Mouse (Mus musculus) kidney, adult 9 months (tissue): Measurements from ENCODE around the gene Slc25a25.
A peak's percentile ranks its signal among the peaks of the same experiment; 100 is the strongest.

ENCODE experiments used
- DNase-seq: peaks from one replicate; pipeline ENCODE4 v3.0.0; 2022

Gene Slc25a25

DNA sequence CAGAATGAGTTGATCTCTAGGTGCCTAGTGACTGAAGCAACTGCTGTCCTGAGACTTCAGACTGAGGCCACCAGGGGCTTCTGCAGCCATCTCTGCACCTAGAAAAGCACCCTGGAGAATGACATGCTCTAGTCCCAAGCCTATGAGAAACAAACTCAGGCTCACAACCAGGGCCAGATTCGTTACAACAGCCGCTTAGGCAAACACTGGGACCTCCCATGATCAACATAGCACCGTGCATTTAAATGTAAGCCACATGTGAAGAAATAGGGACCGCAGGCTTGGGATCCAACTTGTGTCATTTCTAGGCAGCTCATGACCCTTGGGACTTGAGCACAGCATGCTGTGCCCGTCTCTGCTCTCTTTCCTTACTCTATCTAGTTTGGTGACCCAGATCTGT, 23.5 kb downstream of the Slc25a25 start:
- DNase-seq, result no peak

DNA sequence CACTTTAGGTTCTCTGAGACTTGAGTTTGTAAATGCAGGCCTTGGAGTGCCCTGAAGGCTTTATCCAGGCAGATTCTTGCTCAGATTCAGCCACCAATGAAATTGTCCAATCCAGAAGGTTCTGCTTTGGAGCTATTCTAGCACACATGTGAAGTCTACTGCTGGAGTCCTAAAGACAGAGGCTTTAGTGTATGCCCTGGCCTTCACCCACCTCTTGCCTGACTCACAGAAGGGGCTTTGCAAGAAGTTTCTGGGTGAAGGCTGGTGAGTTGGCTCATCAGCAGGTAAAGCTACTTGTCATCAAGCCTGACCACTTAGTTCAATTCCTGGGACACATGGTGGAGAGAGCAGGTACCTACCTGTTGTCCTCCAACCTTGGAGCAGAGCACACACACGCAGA, 25.1 kb downstream of the Slc25a25 start:
- no peak for DNase-seq

DNA sequence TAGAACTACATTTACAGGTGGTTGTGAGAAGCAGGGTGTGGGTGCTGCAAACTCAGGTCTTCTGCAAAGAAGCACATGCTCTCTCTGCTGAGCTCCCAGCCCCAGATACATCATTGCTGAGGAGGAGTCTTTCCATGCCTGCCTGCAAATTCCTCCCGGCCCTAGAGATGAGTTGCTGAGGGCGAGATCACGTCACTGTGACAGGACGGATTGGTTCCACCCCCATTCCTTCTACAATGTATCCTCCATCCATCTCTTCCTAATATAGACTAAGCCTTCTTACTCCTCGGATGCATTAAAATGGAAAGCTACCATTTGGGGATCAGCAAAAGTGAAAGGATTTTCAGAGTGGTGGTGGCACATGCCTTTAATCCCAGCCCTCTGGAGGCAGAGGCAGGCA, 25.7 kb downstream of the Slc25a25 start:
- no peak for DNase-seq

DNA sequence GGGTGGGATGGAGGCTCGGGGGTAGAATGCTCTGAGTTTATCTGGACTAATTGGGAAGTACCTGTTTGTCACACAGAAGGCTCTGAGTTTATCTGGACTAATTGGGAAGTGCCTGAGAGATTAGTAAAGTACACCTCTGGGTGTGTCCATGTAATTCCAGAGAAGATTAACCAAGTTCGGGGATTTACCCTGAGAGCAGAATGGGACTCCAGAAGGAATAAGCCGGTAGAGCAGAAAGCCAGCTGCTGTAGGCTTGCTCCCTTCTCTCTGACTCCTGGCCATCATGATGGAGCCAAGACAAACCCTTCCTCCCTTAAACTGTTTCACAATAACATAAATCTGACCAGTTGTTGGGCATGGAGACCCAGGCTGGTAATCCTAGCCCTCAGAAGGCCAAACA, 26.4 kb downstream of the Slc25a25 start:
- no peak for DNase-seq

DNA sequence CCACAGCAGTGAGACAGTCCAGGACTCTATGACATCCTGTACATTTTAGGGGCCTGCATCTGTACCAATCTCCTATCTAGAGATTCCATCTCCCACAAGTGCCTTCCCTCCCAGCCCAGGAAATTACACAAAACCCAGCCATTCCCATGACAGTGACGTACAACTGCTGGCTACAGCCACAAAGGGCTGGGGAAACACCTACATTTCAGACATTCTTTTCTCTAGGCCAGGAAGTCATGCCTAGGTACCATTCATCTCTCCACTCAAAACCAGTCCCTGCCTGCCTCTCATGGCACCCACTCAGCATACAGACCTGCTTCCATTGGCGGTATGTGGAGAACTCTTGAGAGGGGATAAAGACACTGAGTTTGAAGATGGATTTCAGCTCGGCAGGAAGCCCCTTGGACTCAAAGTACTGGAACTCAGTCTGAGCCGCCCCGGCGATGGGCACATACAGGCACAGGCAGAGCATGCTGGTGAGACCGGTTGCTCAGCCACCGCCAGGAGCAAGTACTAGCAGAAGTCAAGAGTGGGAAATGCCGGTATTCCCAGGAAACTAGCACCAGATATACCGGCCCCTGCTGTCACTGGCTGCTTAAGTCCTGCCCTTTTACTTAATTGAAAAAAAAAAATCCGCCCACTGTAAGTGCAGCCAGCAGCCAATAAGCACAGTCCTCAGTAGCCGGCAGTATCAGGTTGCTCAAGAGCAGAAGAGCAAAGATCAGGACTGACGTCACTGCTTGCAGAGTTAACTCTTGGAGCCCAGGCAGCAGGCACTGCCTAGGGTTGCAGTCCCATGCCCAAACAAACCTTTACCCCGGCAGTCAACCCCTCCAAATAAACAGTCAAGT, 27.5 kb downstream of the Slc25a25 start:
- DNase-seq, result peak; percentile 96

DNA sequence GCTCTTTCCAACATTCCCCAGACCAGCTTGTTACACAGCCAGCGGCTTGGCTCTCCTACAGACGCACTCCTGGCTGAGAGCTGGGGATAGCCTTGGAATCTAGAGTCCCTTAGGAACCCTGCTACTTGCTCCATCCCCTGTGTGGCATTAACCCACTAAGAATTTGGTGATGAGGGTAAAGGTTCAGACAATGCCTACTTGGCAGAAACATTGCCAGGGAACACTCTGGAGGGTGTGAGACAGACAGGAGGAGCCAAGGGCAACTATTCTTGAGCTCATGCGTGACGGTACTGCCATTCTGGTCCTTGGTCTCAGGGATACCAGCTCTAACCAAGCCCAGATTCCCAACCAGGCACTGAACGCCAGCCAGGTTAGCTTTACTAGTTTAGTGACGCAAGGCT, 29.4 kb downstream of the Slc25a25 start:
- peak; percentile 93 for DNase-seq

DNA sequence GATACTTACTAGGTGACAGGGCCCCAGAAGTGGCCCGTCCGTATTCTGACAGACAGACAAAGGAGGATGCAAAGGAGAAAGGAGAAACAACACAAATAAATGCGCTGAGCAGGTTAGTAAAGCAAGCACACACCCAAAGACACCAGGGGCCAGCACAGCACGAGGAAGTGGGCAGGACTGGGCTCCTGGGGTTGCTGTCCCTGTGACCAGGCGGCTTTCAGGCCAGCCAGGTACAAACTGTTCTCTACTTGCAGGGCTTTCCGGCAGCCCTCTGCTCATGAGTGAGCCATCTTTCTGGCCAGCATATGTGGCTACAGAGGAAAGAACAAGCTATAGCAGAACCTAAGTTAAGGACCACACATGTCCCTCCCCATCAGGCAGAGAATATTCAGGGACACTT, 30.6 kb downstream of the Slc25a25 start:
- peak; percentile 61 for DNase-seq

DNA sequence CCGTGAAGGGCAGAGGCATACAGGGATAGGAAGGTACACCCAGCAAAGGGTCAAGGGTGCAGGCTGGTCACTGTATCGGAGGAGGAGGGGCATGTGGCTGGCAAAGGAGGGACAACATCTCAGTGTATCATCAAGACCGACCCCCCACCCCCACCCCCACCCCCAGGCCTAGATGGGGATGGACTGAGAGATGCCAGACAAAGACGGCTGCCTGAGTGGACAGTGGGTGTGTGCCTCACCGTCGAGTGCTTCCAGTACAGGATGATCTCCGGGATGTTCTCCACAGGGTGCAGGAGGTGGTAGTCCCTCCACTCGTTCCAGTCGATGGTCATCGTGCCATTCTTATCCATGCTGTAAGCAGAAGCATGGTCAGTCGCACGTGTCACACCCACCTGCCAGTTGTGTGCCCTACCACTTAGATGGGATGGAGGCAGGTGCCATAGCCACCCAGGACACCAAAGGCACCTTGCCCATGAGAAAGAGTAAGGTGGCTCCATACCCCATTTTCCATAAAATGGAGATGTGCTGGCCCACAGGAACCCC, 31.1 kb downstream of the Slc25a25 start:
- DNase-seq, result no peak

DNA sequence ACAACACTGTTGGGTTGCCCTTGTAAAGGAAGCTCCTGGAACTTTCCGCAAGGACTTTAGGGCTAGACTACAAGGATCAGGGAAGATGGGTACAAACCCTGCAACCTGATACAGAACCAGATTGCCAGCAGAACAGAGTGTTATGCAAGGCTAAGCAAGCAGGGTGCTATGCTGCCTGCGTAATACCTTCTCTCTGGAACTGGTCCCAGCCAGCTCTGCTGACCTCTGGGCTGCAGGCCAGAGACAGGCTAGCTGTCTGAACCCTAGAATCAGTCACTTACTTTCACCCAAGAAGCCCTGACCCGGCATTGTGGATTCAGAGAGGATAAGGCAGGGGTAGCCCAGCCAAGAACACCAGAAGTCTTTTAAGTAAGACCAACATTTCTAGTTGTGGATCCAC, 31.9 kb downstream of the Slc25a25 start:
- peak; percentile 97 for DNase-seq

DNA sequence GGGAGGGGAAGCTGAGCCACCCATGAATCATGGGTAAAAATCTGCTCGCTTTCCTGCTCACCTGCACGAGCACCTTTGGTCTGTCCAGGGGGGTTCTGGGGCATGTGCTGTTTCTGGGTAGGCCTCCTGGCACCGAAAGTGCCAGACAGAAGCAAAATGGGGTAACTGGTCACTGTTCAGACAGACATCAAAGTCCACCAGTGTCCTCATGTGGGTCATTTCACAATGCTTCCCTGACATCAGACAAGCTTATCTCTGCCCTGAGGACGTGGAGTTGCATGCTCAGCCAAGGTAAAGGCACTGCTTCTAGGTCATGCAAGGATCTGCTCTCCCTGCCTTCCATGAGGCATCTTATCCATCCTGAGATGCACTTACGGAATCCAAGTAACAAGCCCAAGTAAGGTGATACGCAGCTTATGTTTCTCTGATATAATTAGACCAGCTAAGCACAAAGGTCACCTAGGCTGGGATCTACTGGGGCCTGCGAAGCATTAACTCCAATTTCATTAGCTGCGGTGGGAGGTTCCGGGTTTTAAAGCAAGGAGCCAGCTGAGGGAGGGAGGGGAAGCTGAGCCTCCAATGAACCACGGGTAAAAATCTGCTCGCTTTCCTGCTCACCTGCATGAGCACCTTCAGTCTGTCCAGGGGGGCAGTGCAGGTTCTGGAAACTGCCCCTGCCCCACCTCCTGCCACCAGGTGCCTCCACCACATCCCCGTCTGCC, 32.7 kb downstream of the Slc25a25 start:
- DNase-seq, result peak; percentile 86

DNA sequence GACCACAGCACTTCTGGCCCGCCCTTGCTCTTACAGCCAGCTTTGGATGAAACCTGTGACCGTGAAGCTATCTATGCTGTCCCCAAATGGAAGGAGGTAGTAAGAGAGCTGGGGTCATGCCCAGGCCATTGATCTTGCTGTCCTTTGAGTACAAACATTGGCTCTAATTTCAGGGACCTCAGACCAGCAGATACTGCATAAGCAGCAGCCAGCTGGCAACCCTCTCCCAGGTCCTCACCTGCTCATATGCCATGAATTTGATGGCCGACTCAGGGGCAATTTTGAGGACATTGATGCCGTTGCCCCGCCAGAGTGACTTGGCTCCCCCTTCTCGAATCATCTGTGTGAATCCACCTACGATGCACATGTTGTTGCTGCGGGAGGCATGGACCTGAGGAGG, 33.8 kb downstream of the Slc25a25 start:
- DNase-seq, result no peak

DNA sequence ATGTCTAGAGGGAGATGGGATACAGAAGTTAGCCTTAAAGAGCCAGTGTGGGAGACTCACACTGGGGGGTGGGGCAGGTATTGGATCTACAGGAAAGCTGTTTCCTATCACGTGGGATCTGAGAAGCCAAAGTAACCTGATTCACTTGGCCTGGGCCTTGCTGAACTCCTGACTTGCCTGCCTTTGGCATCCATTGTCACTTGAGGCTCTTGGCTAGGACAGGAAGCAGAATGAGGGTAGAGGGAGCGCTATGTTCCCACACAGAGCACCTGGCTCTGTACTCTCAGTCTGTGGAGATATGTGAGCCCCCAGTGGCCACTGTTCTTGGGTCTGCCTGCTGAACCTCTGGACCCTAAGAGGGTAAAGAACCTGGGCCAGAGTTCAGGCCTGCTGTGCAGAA, 34.7 kb downstream of the Slc25a25 start:
- no peak for DNase-seq

DNA sequence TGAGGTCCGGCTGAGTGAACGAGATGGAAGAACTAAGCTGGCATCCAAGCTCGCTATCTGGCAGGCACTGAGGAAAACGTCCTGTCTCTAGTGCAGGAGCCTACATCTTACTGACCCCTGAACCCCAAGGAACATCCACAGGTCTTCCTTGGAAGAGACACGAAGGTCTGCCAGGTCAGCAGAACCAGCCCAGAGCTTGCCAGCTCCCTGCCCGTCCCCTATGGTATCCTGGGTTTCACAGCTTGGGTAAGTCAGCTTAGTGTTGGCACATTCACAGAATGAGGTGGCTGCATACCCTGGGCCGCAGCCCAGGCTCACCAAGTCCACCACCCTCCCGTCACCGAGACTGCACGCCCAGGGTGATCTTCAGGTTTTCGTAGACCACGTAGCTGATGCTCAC, 35.4 kb downstream of the Slc25a25 start:
- DNase-seq, result peak; percentile 56

DNA sequence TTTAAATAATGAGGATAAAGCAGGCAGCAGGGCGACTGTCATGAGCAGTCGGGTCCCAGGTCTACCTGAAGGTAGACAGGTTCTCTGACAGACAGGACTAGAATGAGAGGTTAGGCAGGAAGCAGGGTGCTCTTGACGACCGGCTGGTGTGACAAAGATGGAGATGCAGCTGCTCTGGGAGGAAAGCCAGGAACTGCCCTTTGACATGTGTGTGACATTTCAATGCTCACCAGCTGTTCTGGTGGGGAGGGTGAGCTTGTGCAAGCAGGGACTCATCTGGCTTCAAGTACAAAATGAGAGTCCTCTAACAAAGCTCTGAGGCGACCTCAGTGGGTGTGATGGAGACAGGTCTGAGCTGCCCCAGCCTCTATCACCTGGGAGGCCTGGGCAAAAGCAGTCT, 37.3 kb downstream of the Slc25a25 start:
- DNase-seq, result peak; percentile 61

DNA sequence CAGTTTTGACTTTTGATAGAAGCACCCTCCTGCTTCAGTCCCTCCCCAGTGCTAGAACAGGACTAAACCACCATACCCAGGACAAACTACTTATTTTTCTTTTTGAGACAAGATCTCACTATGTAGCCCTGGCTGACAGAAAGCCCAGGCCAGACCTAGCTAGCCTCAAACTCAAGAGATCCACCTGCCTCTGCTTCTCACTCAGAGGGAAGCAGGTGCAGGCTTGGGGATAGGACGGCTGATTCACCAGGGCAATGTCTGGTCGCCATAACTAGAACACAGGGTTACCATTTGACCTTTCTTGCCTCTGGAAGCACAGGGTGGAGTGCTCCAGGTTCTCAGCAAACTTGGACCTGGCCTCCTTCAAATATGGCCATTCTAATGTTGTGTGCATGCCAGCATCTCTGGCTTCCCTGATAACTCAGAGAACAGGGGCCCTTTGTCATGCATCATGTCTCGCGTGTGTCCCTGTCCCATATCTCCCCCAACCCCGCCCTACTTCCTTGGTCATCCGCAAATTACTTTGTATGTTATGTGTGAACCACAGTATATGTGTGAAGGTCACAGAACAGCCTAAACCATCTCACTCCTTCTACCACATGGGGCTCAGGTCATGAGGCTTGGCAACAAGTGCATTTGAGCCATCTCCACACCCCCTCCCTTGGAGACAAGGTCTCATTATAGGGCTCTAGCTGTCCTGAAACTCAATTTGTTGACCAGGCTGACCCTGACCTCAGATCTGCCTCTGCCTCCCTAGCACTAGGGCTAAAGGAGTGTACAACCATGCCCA, 38.3 kb downstream of the Slc25a25 start:
- DNase-seq, result no peak

DNA sequence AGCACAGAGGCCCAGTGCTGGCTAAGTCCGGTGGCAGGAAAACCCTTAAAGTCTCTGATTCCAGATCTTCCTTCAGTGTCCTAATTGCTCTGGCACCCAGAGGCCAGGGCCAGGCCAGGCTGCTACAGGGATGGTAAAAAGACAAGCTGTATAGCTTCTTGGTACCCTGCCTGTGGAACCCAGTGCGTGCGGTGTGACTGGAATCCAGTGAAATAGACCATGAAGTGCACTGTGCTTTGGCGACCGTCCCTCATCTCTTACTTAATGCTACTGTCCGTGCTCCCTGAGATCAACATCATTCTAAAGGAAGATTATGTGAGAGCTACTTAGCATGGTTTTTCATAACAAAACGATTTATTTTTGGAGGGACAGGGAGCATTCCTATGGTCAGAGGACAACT, 39.8 kb downstream of the Slc25a25 start:
- no peak for DNase-seq

DNA sequence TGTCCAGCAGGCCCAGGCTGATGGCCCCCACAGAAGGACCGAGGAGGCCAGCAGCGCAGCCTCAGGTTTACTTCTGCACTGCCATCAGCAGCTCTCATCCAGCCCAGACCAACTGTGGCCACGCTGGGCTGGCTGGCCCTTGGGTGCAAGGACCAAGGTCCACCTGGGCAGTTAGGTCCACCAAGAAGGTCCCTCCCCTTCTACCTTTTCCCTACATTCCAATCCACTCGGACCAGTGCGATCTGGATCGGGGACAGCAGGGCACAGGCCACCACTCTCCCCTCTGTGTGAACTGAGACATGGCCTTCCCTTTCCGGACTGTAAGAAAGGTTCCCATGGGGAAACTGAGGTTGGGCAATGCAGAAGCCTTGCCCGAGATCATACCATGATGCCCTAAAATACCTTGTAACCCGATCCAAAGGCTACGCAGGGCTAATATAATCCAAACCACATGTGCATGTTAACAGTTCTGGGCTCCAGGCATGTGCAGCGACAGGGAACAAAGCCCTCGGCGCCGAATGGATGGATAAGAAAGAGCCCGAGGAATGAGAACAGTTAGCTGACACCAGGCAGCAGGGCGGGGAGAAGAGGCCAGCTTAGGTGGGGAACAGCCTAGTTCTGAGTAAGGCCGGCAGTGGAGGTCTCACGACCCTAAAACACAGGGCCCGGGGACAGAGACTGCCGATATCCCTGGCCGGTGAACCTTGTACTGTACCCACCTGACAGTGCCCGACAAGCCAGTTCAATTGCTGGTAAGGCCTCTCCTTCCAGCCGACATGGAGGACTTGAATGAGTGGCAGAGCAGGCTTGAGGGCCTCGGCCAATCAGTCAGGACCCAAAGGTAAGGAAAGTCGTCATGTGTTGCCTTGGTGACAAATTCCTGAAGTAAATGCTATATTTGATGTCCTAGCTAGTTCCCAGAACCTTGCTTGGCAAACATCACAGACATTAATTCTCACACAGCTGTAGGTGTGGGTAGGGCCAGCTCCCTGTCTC, 42.5 kb downstream of the Slc25a25 start:
- peak; percentile 95 for DNase-seq

DNA sequence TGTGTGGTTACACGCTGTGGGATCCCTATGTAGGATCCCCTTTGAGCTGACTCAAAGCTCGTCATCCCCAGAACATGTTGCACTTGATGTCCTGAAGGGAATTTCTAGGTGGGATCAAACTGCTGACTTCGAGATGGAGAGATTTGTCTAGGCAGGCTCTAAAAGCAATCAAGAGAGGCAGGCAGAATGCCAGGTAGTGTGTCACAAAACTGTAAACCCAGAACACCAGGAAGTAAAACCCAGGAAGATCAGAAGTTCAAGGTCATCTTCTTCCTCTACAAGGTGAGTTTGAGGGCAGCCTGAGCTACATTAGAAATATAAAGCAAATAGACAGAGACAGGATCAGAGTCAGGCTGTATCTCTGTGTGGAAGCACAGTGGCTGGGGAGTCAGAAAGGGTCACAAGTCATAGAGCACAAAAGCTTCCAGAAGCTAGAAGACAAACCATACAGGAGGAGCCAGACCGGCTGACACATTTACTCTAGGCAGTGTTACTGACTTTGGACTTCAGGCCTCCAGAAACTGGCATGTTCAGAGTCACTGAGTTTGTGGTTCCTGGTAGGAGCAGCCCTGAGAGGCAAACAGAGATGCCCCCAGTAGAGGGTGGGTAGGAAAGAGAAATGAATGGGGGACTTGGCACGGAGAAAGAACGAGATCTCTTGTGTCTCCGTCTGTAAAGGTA, 44.0 kb downstream of the Slc25a25 start:
- DNase-seq, result peak; percentile 77

DNA sequence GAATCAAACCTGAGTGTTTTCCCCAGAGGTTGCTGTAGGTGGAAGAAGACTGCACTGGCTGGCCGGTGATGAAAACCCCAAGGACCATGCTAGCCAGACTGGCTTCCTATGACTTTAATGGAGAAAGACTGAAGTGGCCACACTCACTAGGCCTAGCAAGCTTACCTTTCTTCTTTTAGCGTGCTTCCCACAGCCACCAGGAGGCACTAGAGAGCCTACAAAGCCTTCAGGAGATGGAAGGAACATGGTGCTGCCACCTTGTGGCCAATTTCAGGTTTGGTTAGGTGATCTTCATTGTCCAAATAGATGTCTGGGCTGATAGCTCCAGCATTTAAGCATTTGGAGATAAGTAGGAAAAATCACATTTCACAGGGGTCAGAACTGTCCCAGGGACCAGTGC, 46.6 kb downstream of the Slc25a25 start:
- DNase-seq, result peak; percentile 98

DNA sequence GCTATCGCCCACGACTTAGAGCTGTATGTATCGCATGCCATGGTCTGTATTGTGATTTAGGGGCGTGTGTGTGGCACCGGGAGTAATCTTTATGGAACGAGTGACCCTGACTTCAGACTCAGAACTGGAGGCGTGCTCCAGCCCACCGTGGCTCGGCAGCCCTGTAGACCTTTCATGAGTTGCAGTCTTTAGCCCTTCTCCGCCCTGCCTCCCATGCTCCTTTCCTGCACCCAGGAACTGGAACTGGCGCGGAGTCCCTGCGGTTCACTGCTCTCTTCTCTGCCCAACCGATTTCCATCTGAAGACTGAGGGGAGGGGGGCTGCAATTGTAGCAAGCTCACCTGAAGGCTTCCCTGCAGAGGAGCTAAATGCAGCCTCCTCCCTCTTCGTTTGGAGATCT, 54.5 kb downstream of the Slc25a25 start:
- DNase-seq, result no peak

DNA sequence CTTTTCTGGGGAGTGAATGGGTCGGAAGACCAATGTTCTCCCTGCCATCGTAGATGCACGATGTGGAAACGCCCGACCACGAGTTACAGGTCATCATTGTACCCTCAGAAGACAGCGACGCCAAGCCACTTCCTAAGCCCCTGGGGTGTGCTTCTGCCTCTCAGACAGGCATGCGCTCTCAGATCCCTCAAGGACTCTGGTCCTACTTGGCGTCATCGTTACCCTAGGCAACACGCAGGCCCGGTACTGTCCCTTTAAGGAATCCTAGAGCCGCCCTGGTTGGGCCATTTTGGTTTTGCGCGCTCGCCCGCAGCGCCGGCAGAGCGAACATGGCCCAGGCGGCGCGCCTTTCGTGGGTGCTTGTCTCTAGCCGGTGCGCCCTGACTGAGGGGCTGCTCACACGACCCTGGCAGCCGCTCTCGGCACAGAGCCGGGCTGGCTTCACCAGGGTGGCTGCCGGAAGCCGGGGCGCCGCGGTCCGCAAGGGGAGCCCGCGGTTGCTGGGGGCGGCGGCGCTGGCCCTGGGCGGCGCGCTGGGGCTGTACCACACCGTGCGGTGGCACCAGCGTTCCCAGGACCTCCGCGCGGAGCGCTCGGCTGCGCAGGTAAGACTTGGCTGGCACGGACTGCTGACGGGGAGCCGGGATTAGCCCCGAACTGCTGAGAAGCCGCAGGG, 55.2 kb downstream of the Slc25a25 start:
- peak; percentile 97 for DNase-seq
